In genomic region chr13:22030493-22030892, GRCm38 (mm10) we compare ENCODE assay signal across 14 mouse cellular contexts. TPM values are rescaled to one million over a fixed set of nuclear protein-coding genes. Genes with fewer than 3 reads are reported as not detected.
DNase-seq lines count a peak whose midpoint lies in the region; ATAC-seq lines count a peak whose summit lies in the region.
"Had no signal": no experiment of that assay in that cellular context is flagged by ENCODE, and none has a peak within 500 bp of the region (broad histone marks: within the 10 kb centered on the region; RNA-seq: fewer than 3 reads in every experiment).

No protein-coding gene starts in this region.

- in situ Hi-C loops in ES-E14 (cut with MboI; ENCODE audit: low sequenced_read_pairs in 2 of 2, unreplicated experiment in 2 of 2) = loop anchor here (10.0 to 25.0 kb wide), 8 partner anchors 293 to 1732 kb away; partner anchors contain the start of genes Hist1h4j (in 2 of the 2), Abt1 (in 1 of the 2), Hist1h1a (in 1 of the 2) and Hist1h1d (in 1 of the 2)

- peaks cover 4% of the 10 kb centered on the region; the same call in 1 of the 2 replicates for H3K4me1 ChIP-seq in forebrain, embryonic 14.5 days (ENCODE audit: control insufficient read depth, insufficient read depth, low read length)
- peaks cover 17% of the 10 kb centered on the region for H3K4me1 ChIP-seq in forebrain, embryonic 16.5 days (replicated peaks; ENCODE audit: control insufficient read depth, insufficient read depth, low read length)
- H3K4me1 ChIP-seq in liver, embryonic 12.5 days = peaks cover 53% of the 10 kb centered on the region
- peaks cover 12% of the 10 kb centered on the region for H3K4me1 ChIP-seq in liver, embryonic 11.5 days (replicated peaks; ENCODE audit: control insufficient read depth, insufficient read depth, low read length)
- H3K4me1 ChIP-seq in ES-E14 (ENCODE audit: control insufficient read depth in 2 of 2, insufficient read depth in 2 of 2, low read length in 2 of 2, poor library complexity in 1 of 2) = peaks cover 0 to 15% of the 10 kb centered on the region in 2 experiments; a peak in 2 of 4 replicates
- H3K4me1 ChIP-seq in liver, embryonic 15.5 days (replicated peaks) = peaks cover 48% of the 10 kb centered on the region

- H3K4me2 ChIP-seq in forebrain, embryonic 14.5 days (ENCODE audit: low read length) = no peak overlapping the region
- no peak overlapping the region for H3K4me2 ChIP-seq in forebrain, embryonic 16.5 days (ENCODE audit: low read length)
- peak overlapping the region; percentile 43; the same call in 1 of the 2 replicates for H3K4me2 ChIP-seq in liver, embryonic 12.5 days
- no peak overlapping the region for H3K4me2 ChIP-seq in liver, embryonic 11.5 days
- peak overlapping the region; percentile 36 for H3K4me2 ChIP-seq in liver, embryonic 15.5 days
- H3K4me2 ChIP-seq: lung, embryonic 15.5 days had no signal

- H3K9ac ChIP-seq in forebrain, embryonic 14.5 days (ENCODE audit: low read length) = no peak overlapping the region
- H3K9ac ChIP-seq in forebrain, embryonic 16.5 days (replicated peaks; ENCODE audit: low read depth, low read length) = no peak overlapping the region
- 0 out of 2 replicates have a peak overlapping the region, but pooled peaks have one; percentile 31 for H3K9ac ChIP-seq in liver, embryonic 12.5 days
- no peak overlapping the region for H3K9ac ChIP-seq in liver, embryonic 11.5 days (ENCODE audit: low read depth, low read length)
- no peak overlapping the region for H3K9ac ChIP-seq in ES-E14 (ENCODE audit: insufficient read depth, low read depth, low read length, poor library complexity, severe bottlenecking)
- no peak overlapping the region for H3K9ac ChIP-seq in liver, embryonic 15.5 days
- H3K9ac ChIP-seq: lung, embryonic 15.5 days; neural tube, embryonic 12.5 days had no signal

- intact Hi-C loops in heart, postnatal 10 days (cut with DNase I) = loop anchor here (10.0 kb wide), 1 partner anchor 206 kb away; no protein-coding TSS in a partner anchor

- peak; percentile 78 for DNase-seq in forebrain, embryonic 14.5 days (ENCODE audit: low spot score)
- DNase-seq in liver, embryonic 11.5 days (ENCODE audit: low spot score) = no peak
- no peak for DNase-seq in ES-E14 (ENCODE audit: low read depth, low spot score)
- no peak for DNase-seq in heart, postnatal 10 days
- no peak for DNase-seq in layer of hippocampus, adult 11-12 months (ENCODE audit: low spot score)
- DNase-seq: adrenal gland, postnatal 14 days; cerebellum, adult 9-11 months; layer of hippocampus, adult 9-11 months; thymus, adult 18-20 months had no signal

- no peak overlapping the region for H3K4me3 ChIP-seq in forebrain, embryonic 14.5 days (ENCODE audit: low read depth, low read length)
- no peak overlapping the region for H3K4me3 ChIP-seq in forebrain, embryonic 16.5 days (replicated peaks; ENCODE audit: low read length)
- 0 out of 2 replicates have a peak overlapping the region, but pooled peaks have one; percentile 19 for H3K4me3 ChIP-seq in liver, embryonic 12.5 days
- H3K4me3 ChIP-seq in liver, embryonic 11.5 days (ENCODE audit: low read depth, low read length) = no peak overlapping the region
- no peak overlapping the region for H3K4me3 ChIP-seq in ES-E14 (ENCODE audit: insufficient read depth in 1 of 2, low read depth in 1 of 2, low read length in 2 of 2, poor library complexity in 1 of 2, severe bottlenecking in 1 of 2)
- no peak overlapping the region for H3K4me3 ChIP-seq in liver, embryonic 15.5 days (replicated peaks)
- H3K4me3 ChIP-seq: lung, embryonic 15.5 days; neural tube, embryonic 12.5 days had no signal

- ATAC-seq in forebrain, embryonic 14.5 days = no peak
- ATAC-seq in forebrain, embryonic 16.5 days = no peak
- ATAC-seq in liver, embryonic 12.5 days = no peak
- ATAC-seq in liver, embryonic 11.5 days (replicated peaks; ENCODE audit: low FRiP score) = no peak
- ATAC-seq in liver, embryonic 15.5 days (ENCODE audit: insufficient read depth) = no peak

- H3K27ac ChIP-seq in forebrain, embryonic 14.5 days (ENCODE audit: low read depth, low read length) = no peak overlapping the region
- no peak overlapping the region for H3K27ac ChIP-seq in forebrain, embryonic 16.5 days (ENCODE audit: low read length)
- H3K27ac ChIP-seq in liver, embryonic 12.5 days = no peak overlapping the region
- no peak overlapping the region for H3K27ac ChIP-seq in liver, embryonic 11.5 days (ENCODE audit: low read depth, low read length)
- no peak overlapping the region for H3K27ac ChIP-seq in ES-E14 (ENCODE audit: insufficient read depth, low read depth, low read length, poor library complexity, severe bottlenecking)
- 0 out of 2 replicates have a peak overlapping the region, but pooled peaks have one; percentile 33 for H3K27ac ChIP-seq in liver, embryonic 15.5 days (replicated peaks)
- H3K27ac ChIP-seq: lung, embryonic 15.5 days; neural tube, embryonic 12.5 days had no signal

- no peaks in the 10 kb centered on the region for H3K9me3 ChIP-seq in forebrain, embryonic 14.5 days (replicated peaks; ENCODE audit: control insufficient read depth, low read length)
- no peaks in the 10 kb centered on the region for H3K9me3 ChIP-seq in forebrain, embryonic 16.5 days (ENCODE audit: control insufficient read depth, low read length)
- no peaks in the 10 kb centered on the region for H3K9me3 ChIP-seq in liver, embryonic 12.5 days (replicated peaks)
- no peaks in the 10 kb centered on the region for H3K9me3 ChIP-seq in liver, embryonic 11.5 days (ENCODE audit: control insufficient read depth, low read length)
- no peaks in the 10 kb centered on the region for H3K9me3 ChIP-seq in ES-E14 (ENCODE audit: control insufficient read depth, insufficient read depth, low read depth, low read length)
- no peaks in the 10 kb centered on the region for H3K9me3 ChIP-seq in liver, embryonic 15.5 days (replicated peaks)
- H3K9me3 ChIP-seq: lung, embryonic 15.5 days; neural tube, embryonic 12.5 days had no signal

- 14% methylated on average over 4 of the region's 4 CpGs for WGBS in forebrain, embryonic 14.5 days
- 9% methylated on average over 4 of the region's 4 CpGs for WGBS in forebrain, embryonic 16.5 days
- 11% methylated on average over 4 of the region's 4 CpGs for WGBS in liver, embryonic 12.5 days (ENCODE audit: insufficient replicate concordance)
- WGBS in liver, embryonic 11.5 days = 14% methylated on average over 4 of the region's 4 CpGs
- 6% methylated on average over 4 of the region's 4 CpGs for WGBS in liver, embryonic 15.5 days (ENCODE audit: insufficient replicate concordance)

- H3K36me3 ChIP-seq in forebrain, embryonic 14.5 days (ENCODE audit: control insufficient read depth, insufficient read depth, low read length) = no peaks in the 10 kb centered on the region
- H3K36me3 ChIP-seq in forebrain, embryonic 16.5 days (ENCODE audit: control insufficient read depth, insufficient read depth) = no peaks in the 10 kb centered on the region
- no peaks in the 10 kb centered on the region for H3K36me3 ChIP-seq in liver, embryonic 12.5 days
- no peaks in the 10 kb centered on the region for H3K36me3 ChIP-seq in liver, embryonic 11.5 days (ENCODE audit: control insufficient read depth, insufficient read depth, low read length)
- no peaks in the 10 kb centered on the region for H3K36me3 ChIP-seq in ES-E14 (ENCODE audit: control insufficient read depth, insufficient read depth, low read length, poor library complexity, severe bottlenecking)
- H3K36me3 ChIP-seq in liver, embryonic 15.5 days (replicated peaks) = no peaks in the 10 kb centered on the region
- H3K36me3 ChIP-seq: lung, embryonic 15.5 days; neural tube, embryonic 12.5 days had no signal

- no peaks in the 10 kb centered on the region for H3K27me3 ChIP-seq in forebrain, embryonic 14.5 days (replicated peaks; ENCODE audit: control insufficient read depth, insufficient read depth, low read length)
- H3K27me3 ChIP-seq in forebrain, embryonic 16.5 days (replicated peaks; ENCODE audit: control insufficient read depth, insufficient read depth, low read length) = no peaks in the 10 kb centered on the region
- H3K27me3 ChIP-seq in liver, embryonic 12.5 days (replicated peaks) = no peaks in the 10 kb centered on the region
- H3K27me3 ChIP-seq in liver, embryonic 11.5 days (replicated peaks; ENCODE audit: control insufficient read depth, insufficient read depth, low read length) = no peaks in the 10 kb centered on the region
- H3K27me3 ChIP-seq in liver, embryonic 15.5 days = no peaks in the 10 kb centered on the region
- H3K27me3 ChIP-seq: lung, embryonic 15.5 days; neural tube, embryonic 12.5 days had no signal

RNA-seq across cellular contexts. Expression of gene Hist1h2ah, which starts 4.9 kb away (rescaled TPM):
- 4.8 and 8.3 TPM in 2 replicates for polyA plus RNA-seq in forebrain, embryonic 14.5 days (2014; fragmentation: Nextera tagmentation; extraction: Ambion mirVana)
- polyA plus RNA-seq in forebrain, embryonic 16.5 days (2015; fragmentation: Nextera tagmentation; extraction: Ambion mirVana) = not detected in 2 replicates
- 9.3 and 17.8 TPM in 2 replicates for polyA plus RNA-seq in liver, embryonic 12.5 days (2016; fragmentation: Nextera tagmentation; extraction: Ambion mirVana)
- polyA plus RNA-seq in liver, embryonic 11.5 days (2014; fragmentation: Nextera tagmentation; extraction: Ambion mirVana) = 10.7 and 13.3 TPM in 2 replicates
- 1,543 and 2,450 TPM in 2 replicates for total RNA-seq in ES-E14 (2012; rRNA removed)
- 9.5 and 11.4 TPM in 2 replicates for polyA plus RNA-seq in liver, embryonic 15.5 days (2015; fragmentation: Nextera tagmentation; extraction: Ambion mirVana)
- total RNA-seq in heart, postnatal 10 days (2021) = 100 to 1,000 TPM; 181 to 187 TPM

RNA-seq across cellular contexts. Expression of gene Hist1h2bk, which starts 5.2 kb away (rescaled TPM):
- 2.5 and 3.5 TPM in 2 replicates for polyA plus RNA-seq in forebrain, embryonic 14.5 days (2014; fragmentation: Nextera tagmentation; extraction: Ambion mirVana)
- 3.3 TPM in 1 of 2 replicates, not detected in the other for polyA plus RNA-seq in forebrain, embryonic 16.5 days (2015; fragmentation: Nextera tagmentation; extraction: Ambion mirVana)
- 4.4 and 4.8 TPM in 2 replicates for polyA plus RNA-seq in liver, embryonic 12.5 days (2016; fragmentation: Nextera tagmentation; extraction: Ambion mirVana)
- polyA plus RNA-seq in liver, embryonic 11.5 days (2014; fragmentation: Nextera tagmentation; extraction: Ambion mirVana) = 4.1 and 4.6 TPM in 2 replicates
- 1,340 and 1,966 TPM in 2 replicates for total RNA-seq in ES-E14 (2012; rRNA removed)
- 4.4 and 5.4 TPM in 2 replicates for polyA plus RNA-seq in liver, embryonic 15.5 days (2015; fragmentation: Nextera tagmentation; extraction: Ambion mirVana)
- total RNA-seq in heart, postnatal 10 days (2021) = 100 to 1,000 TPM; 213 to 221 TPM

RNA-seq across cellular contexts. Expression of gene Hist1h4i, which starts 10.7 kb away (rescaled TPM):
- polyA plus RNA-seq in forebrain, embryonic 14.5 days (2014; fragmentation: Nextera tagmentation; extraction: Ambion mirVana) = 14.0 and 18.0 TPM in 2 replicates
- 14.0 and 14.5 TPM in 2 replicates for polyA plus RNA-seq in forebrain, embryonic 16.5 days (2015; fragmentation: Nextera tagmentation; extraction: Ambion mirVana)
- polyA plus RNA-seq in liver, embryonic 12.5 days (2016; fragmentation: Nextera tagmentation; extraction: Ambion mirVana) = 44.1 and 49.4 TPM in 2 replicates
- polyA plus RNA-seq in liver, embryonic 11.5 days (2014; fragmentation: Nextera tagmentation; extraction: Ambion mirVana) = 36.9 and 39.3 TPM in 2 replicates
- total RNA-seq in ES-E14 (2012; rRNA removed) = 814 and 830 TPM in 2 replicates
- polyA plus RNA-seq in liver, embryonic 15.5 days (2015; fragmentation: Nextera tagmentation; extraction: Ambion mirVana) = 40.8 and 42.0 TPM in 2 replicates
- 10 to 100 TPM; 70.8 to 71.4 TPM for total RNA-seq in heart, postnatal 10 days (2021)

RNA-seq across cellular contexts. Expression of gene Hist1h2ag, which starts 12.3 kb away (rescaled TPM):
- 20.4 and 37.4 TPM in 2 replicates for polyA plus RNA-seq in forebrain, embryonic 14.5 days (2014; fragmentation: Nextera tagmentation; extraction: Ambion mirVana)
- 8.5 and 13.4 TPM in 2 replicates for polyA plus RNA-seq in forebrain, embryonic 16.5 days (2015; fragmentation: Nextera tagmentation; extraction: Ambion mirVana)
- 24.0 and 28.2 TPM in 2 replicates for polyA plus RNA-seq in liver, embryonic 12.5 days (2016; fragmentation: Nextera tagmentation; extraction: Ambion mirVana)
- polyA plus RNA-seq in liver, embryonic 11.5 days (2014; fragmentation: Nextera tagmentation; extraction: Ambion mirVana) = 26.4 and 36.7 TPM in 2 replicates
- total RNA-seq in ES-E14 (2012; rRNA removed) = 786 and 868 TPM in 2 replicates
- polyA plus RNA-seq in liver, embryonic 15.5 days (2015; fragmentation: Nextera tagmentation; extraction: Ambion mirVana) = 13.0 and 22.6 TPM in 2 replicates
- total RNA-seq in heart, postnatal 10 days (2021) = 100 to 1,000 TPM; 142 to 176 TPM

RNA-seq across cellular contexts. Expression of gene Hist1h2bj, which starts 12.5 kb away (rescaled TPM):
- polyA plus RNA-seq in forebrain, embryonic 14.5 days (2014; fragmentation: Nextera tagmentation; extraction: Ambion mirVana) = 3.0 and 7.0 TPM in 2 replicates
- 2.1 and 3.1 TPM in 2 replicates for polyA plus RNA-seq in forebrain, embryonic 16.5 days (2015; fragmentation: Nextera tagmentation; extraction: Ambion mirVana)
- 14.5 and 17.1 TPM in 2 replicates for polyA plus RNA-seq in liver, embryonic 12.5 days (2016; fragmentation: Nextera tagmentation; extraction: Ambion mirVana)
- 11.2 and 13.2 TPM in 2 replicates for polyA plus RNA-seq in liver, embryonic 11.5 days (2014; fragmentation: Nextera tagmentation; extraction: Ambion mirVana)
- 1,371 and 1,735 TPM in 2 replicates for total RNA-seq in ES-E14 (2012; rRNA removed)
- polyA plus RNA-seq in liver, embryonic 15.5 days (2015; fragmentation: Nextera tagmentation; extraction: Ambion mirVana) = 17.5 and 18.4 TPM in 2 replicates
- 100 to 1,000 TPM; 116 to 123 TPM for total RNA-seq in heart, postnatal 10 days (2021)

Comparison
In these comparisons a context has a peak if more than half of its experiments do, and no peak if none do; other contexts are left out.
1. H3K4me2 ChIP-seq: peak in liver, embryonic 12.5 days (single experiment) and liver, embryonic 15.5 days (single experiment); none in forebrain, embryonic 14.5 days (single experiment), forebrain, embryonic 16.5 days (single experiment) and liver, embryonic 11.5 days (single experiment).